Mouse (Mus musculus): Measurements from ENCODE around the gene Lamc2. TPM values are rescaled to one million over a fixed set of nuclear protein-coding genes. Genes with fewer than 3 reads are reported as not detected.

Gene Lamc2
- total and polyA plus RNA-seq, 2 experiments, result 0.05 to 0.18 TPM

DNA sequence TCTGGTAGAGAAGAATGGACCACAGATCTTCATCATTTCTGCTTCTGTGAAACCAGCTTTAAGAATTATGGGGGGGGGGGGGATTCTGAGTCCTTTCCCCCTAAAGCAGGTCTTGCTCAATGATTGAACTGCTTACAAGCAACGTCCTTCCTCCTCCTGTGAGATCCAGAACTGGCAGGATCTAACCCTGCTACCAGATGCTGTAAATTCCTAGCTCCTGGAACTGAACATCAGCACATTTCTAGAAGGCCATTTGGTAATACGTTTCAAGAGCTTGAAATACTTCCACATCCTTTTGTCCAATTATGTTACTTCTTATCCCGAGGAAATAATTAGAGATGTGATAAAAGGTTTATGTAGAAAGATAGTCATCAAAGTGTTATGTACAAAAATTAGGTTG is 76.4 kb downstream of the Lamc2 start:
- no peaks in the 10 kb centered on the region for H3K27me3 ChIP-seq (ENCODE audit: control insufficient read depth, insufficient read depth, low read length)
- H3K79me2 ChIP-seq (ENCODE audit: control insufficient read depth, insufficient read depth, low read length), result no peaks in the 10 kb centered on the region
- H3K36me3 ChIP-seq (ENCODE audit: control insufficient read depth, insufficient read depth, low read length), result no peaks in the 10 kb centered on the region
- H3K4me3 ChIP-seq (ENCODE audit: insufficient read depth, low read depth, low read length), result no peak overlapping the region
- H3K27ac ChIP-seq (replicated peaks; ENCODE audit: insufficient read depth, low read depth, low read length), result no peak overlapping the region
- WGBS, result 58% methylated on average over 3 of the region's 3 CpGs
- H3K4me1 ChIP-seq (ENCODE audit: control insufficient read depth, insufficient read depth, low read length), result no peaks in the 10 kb centered on the region
- TF ChIP-seq CTCF (IDR thresholded peaks at IDR 0.05; ENCODE audit: low read depth, low read length), result no peak
- no peak for TF ChIP-seq POLR2A (IDR thresholded peaks at IDR 0.05; ENCODE audit: extremely low read depth, insufficient read depth, low read length)
- no peak for DNase-seq (ENCODE audit: extremely low read depth, low read depth, low spot score)
- H3K9ac ChIP-seq (ENCODE audit: low read depth, low read length), result no peak overlapping the region

DNA sequence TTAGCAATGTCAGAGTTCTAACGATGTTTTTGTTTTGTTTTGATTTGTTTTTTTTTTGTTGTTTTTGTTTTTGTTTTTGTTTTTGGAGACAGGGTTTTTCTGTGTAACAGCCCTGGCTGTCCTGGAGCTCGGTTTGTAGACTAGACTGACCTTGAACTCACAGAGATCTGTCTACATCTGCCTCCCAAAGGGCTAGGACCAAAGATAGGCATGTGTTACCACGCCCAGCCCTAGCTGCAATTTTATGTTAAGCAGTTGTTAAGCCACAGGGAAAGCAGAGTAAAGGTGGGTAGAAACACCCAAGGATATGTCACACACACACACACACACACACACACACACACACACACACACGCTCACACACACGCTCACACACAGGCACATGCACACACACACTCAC is 76.9 kb downstream of the Lamc2 start:
- H3K27ac ChIP-seq (replicated peaks; ENCODE audit: insufficient read depth, low read depth, low read length), result no peak overlapping the region
- no peak overlapping the region for H3K9ac ChIP-seq (ENCODE audit: low read depth, low read length)
- H3K4me3 ChIP-seq (ENCODE audit: insufficient read depth, low read depth, low read length), result no peak overlapping the region
- TF ChIP-seq POLR2A (IDR thresholded peaks at IDR 0.05; ENCODE audit: extremely low read depth, insufficient read depth, low read length), result no peak
- no peak for TF ChIP-seq CTCF (IDR thresholded peaks at IDR 0.05; ENCODE audit: low read depth, low read length)
- no peaks in the 10 kb centered on the region for H3K79me2 ChIP-seq (ENCODE audit: control insufficient read depth, insufficient read depth, low read length)
- H3K27me3 ChIP-seq (ENCODE audit: control insufficient read depth, insufficient read depth, low read length), result no peaks in the 10 kb centered on the region
- no peak for DNase-seq (ENCODE audit: extremely low read depth, low read depth, low spot score)
- 77% methylated on average over 5 of the region's 5 CpGs for WGBS
- H3K4me1 ChIP-seq (ENCODE audit: control insufficient read depth, insufficient read depth, low read length), result no peaks in the 10 kb centered on the region
- no peaks in the 10 kb centered on the region for H3K36me3 ChIP-seq (ENCODE audit: control insufficient read depth, insufficient read depth, low read length)

GRCm38 (mm10) chr1:153107866-153108265 is 78.4 kb downstream of the Lamc2 start:
- no peak for TF ChIP-seq CTCF (IDR thresholded peaks at IDR 0.05; ENCODE audit: low read depth, low read length)
- H3K4me3 ChIP-seq (ENCODE audit: insufficient read depth, low read depth, low read length), result no peak overlapping the region
- H3K79me2 ChIP-seq (ENCODE audit: control insufficient read depth, insufficient read depth, low read length), result no peaks in the 10 kb centered on the region
- H3K27ac ChIP-seq (replicated peaks; ENCODE audit: insufficient read depth, low read depth, low read length), result no peak overlapping the region
- H3K36me3 ChIP-seq (ENCODE audit: control insufficient read depth, insufficient read depth, low read length), result no peaks in the 10 kb centered on the region
- DNase-seq (ENCODE audit: extremely low read depth, low read depth, low spot score), result no peak
- H3K27me3 ChIP-seq (ENCODE audit: control insufficient read depth, insufficient read depth, low read length), result no peaks in the 10 kb centered on the region
- no peaks in the 10 kb centered on the region for H3K4me1 ChIP-seq (ENCODE audit: control insufficient read depth, insufficient read depth, low read length)
- 76% methylated on average over 7 of the region's 7 CpGs for WGBS
- no peak overlapping the region for H3K9ac ChIP-seq (ENCODE audit: low read depth, low read length)

GRCm38 (mm10) chr1:153104804-153105203 is 81.4 kb downstream of the Lamc2 start:
- DNase-seq (ENCODE audit: extremely low read depth, low read depth, low spot score), result no peak
- no peaks in the 10 kb centered on the region for H3K4me1 ChIP-seq (ENCODE audit: control insufficient read depth, insufficient read depth, low read length)
- no peak for TF ChIP-seq CTCF (IDR thresholded peaks at IDR 0.05; ENCODE audit: low read depth, low read length)
- TF ChIP-seq POLR2A (IDR thresholded peaks at IDR 0.05; ENCODE audit: extremely low read depth, insufficient read depth, low read length), result no peak
- no peaks in the 10 kb centered on the region for H3K36me3 ChIP-seq (ENCODE audit: control insufficient read depth, insufficient read depth, low read length)
- no peak overlapping the region for H3K9ac ChIP-seq (ENCODE audit: low read depth, low read length)
- H3K4me3 ChIP-seq (ENCODE audit: insufficient read depth, low read depth, low read length), result no peak overlapping the region
- H3K27me3 ChIP-seq (ENCODE audit: control insufficient read depth, insufficient read depth, low read length), result no peaks in the 10 kb centered on the region
- H3K27ac ChIP-seq (replicated peaks; ENCODE audit: insufficient read depth, low read depth, low read length), result no peak overlapping the region
- 57% methylated on average over 12 of the region's 12 CpGs for WGBS
- no peaks in the 10 kb centered on the region for H3K79me2 ChIP-seq (ENCODE audit: control insufficient read depth, insufficient read depth, low read length)

DNA sequence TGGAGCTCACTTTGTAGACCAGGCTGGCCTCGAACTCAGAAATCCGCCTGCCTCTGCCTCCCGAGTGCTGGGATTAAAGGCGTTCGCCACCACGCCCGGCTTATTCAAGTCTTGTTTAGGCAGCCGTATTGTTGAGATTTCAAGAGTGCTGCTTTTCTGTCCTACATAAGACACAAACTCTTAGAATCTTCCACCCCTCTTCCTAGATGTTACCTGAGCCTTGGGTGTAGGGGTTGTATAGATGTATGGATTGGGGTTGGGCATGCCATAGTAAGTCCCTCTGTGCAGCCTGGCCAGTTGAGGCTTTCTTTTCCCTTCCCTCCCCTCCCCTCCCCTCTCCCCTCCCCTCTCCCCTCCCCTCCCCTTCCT is 83.1 kb downstream of the Lamc2 start:
- no peak for DNase-seq (ENCODE audit: extremely low read depth, low read depth, low spot score)
- Histone ChIP-seq H3K79me2 (ENCODE audit: control insufficient read depth, insufficient read depth, low read length) (no peaks in the 10 kb centered on the region), H3K9ac (ENCODE audit: low read depth, low read length) (no peak overlapping the region), H3K4me3 (ENCODE audit: insufficient read depth, low read depth, low read length) (no peak overlapping the region), H3K36me3 (ENCODE audit: control insufficient read depth, insufficient read depth, low read length) (no peaks in the 10 kb centered on the region), H3K27ac (replicated peaks; ENCODE audit: insufficient read depth, low read depth, low read length) (no peak overlapping the region), H3K4me1 (ENCODE audit: control insufficient read depth, insufficient read depth, low read length) (no peaks in the 10 kb centered on the region), H3K27me3 (ENCODE audit: control insufficient read depth, insufficient read depth, low read length) (no peaks in the 10 kb centered on the region)
- TF ChIP-seq CTCF (IDR thresholded peaks at IDR 0.05; ENCODE audit: low read depth, low read length), result no peak
- TF ChIP-seq POLR2A (IDR thresholded peaks at IDR 0.05; ENCODE audit: extremely low read depth, insufficient read depth, low read length), result no peak
- WGBS, result 97% methylated on average over 8 of the region's 8 CpGs

- H3K9ac ChIP-seq (ENCODE audit: low read depth, low read length), result no peak overlapping the region
- no peaks in the 10 kb centered on the region for H3K36me3 ChIP-seq (ENCODE audit: control insufficient read depth, insufficient read depth, low read length)
- H3K27me3 ChIP-seq (ENCODE audit: control insufficient read depth, insufficient read depth, low read length), result no peaks in the 10 kb centered on the region
- TF ChIP-seq CTCF (IDR thresholded peaks at IDR 0.05; ENCODE audit: low read depth, low read length), result no peak
- no peak for TF ChIP-seq POLR2A (IDR thresholded peaks at IDR 0.05; ENCODE audit: extremely low read depth, insufficient read depth, low read length)
- WGBS, result 96% methylated on average over 17 of the region's 17 CpGs
- H3K4me1 ChIP-seq (ENCODE audit: control insufficient read depth, insufficient read depth, low read length), result no peaks in the 10 kb centered on the region
- H3K4me3 ChIP-seq (ENCODE audit: insufficient read depth, low read depth, low read length), result no peak overlapping the region
- H3K27ac ChIP-seq (replicated peaks; ENCODE audit: insufficient read depth, low read depth, low read length), result no peak overlapping the region
- H3K79me2 ChIP-seq (ENCODE audit: control insufficient read depth, insufficient read depth, low read length), result no peaks in the 10 kb centered on the region
- DNase-seq (ENCODE audit: extremely low read depth, low read depth, low spot score), result no peak
These were observed 83.7 kb downstream of the Lamc2 start for GRCm38 (mm10) chr1:153102296-153103185.
